Comparison of ENCODE assay signal across 8 mouse cellular contexts in genomic region chr1:133134881-133135280, GRCm38 (mm10). TPM values are rescaled to one million over a fixed set of nuclear protein-coding genes. Genes with fewer than 3 reads are reported as not detected.
A peak's percentile ranks its signal among the peaks of the same experiment; 100 is the strongest.
DNase-seq lines count a peak whose midpoint lies in the region; ATAC-seq and TF ChIP-seq lines count a peak whose summit lies in the region.

No protein-coding gene starts in this region.

- H3K9me3 ChIP-seq in ES-Bruce4 (replicated peaks; ENCODE audit: control insufficient read depth, insufficient read depth, low read length, poor library complexity, severe bottlenecking): no peaks in the 10 kb centered on the region
- no peaks in the 10 kb centered on the region for H3K9me3 ChIP-seq in forebrain, postnatal 0 days (ENCODE audit: low read length)

- H3K36me3 ChIP-seq in ES-Bruce4 (ENCODE audit: control insufficient read depth, insufficient read depth, low read length, poor library complexity, severe bottlenecking) (peaks cover 64% of the 10 kb centered on the region), myocyte (ENCODE audit: control insufficient read depth, insufficient read depth) (peaks cover 57% of the 10 kb centered on the region)
- peaks cover 26% of the 10 kb centered on the region for H3K36me3 ChIP-seq in forebrain, postnatal 0 days (ENCODE audit: insufficient read depth)

- H3K4me2 ChIP-seq in forebrain, postnatal 0 days (ENCODE audit: low read depth): peak overlapping the region; percentile 94
- peak overlapping the region; percentile 96 for H3K4me2 ChIP-seq in myocyte (ENCODE audit: low read depth)

- no peak for TF ChIP-seq POLR2A in ES-Bruce4 (IDR thresholded peaks at IDR 0.05; ENCODE audit: insufficient read depth, low read length)
- TF ChIP-seq POLR2A in myocyte (IDR thresholded peaks at IDR 0.05; ENCODE audit: insufficient read length, low read depth): no peak

- WGBS in forebrain, postnatal 0 days: 31% methylated on average over 4 of the region's 4 CpGs

- peak overlapping the region; percentile 47 for H3K4me3 ChIP-seq in ES-Bruce4 (ENCODE audit: low read depth, low read length)
- peak overlapping the region; percentile 96 for H3K4me3 ChIP-seq in forebrain, postnatal 0 days (ENCODE audit: low read depth, low read length)
- H3K4me3 ChIP-seq in myocyte: peak overlapping the region; percentile 100

- ATAC-seq in forebrain, postnatal 0 days: no peak

- intact Hi-C loops in left cerebral cortex, postnatal 10 days (cut with DNase I): loop anchor here (5.0 kb wide), 1 partner anchor 93 kb away; no protein-coding TSS in a partner anchor

- no peak overlapping the region for H3K27ac ChIP-seq in ES-Bruce4 (ENCODE audit: insufficient read depth, low read length)
- no peak overlapping the region for H3K27ac ChIP-seq in forebrain, postnatal 0 days (ENCODE audit: low read depth, low read length)

- TF ChIP-seq CTCF in ES-Bruce4 (IDR thresholded peaks at IDR 0.05; ENCODE audit: low read depth, low read length): no peak
- TF ChIP-seq CTCF in forebrain, postnatal 0 days (IDR thresholded peaks at IDR 0.05; ENCODE audit: low read depth): no peak

- no peak overlapping the region for H3K9ac ChIP-seq in ES-Bruce4 (ENCODE audit: low read depth, poor library complexity, severe bottlenecking)
- H3K9ac ChIP-seq in forebrain, postnatal 0 days: peak overlapping the region; percentile 39; the same call in 1 of the 2 replicates

- H3K27me3 ChIP-seq in ES-Bruce4 (ENCODE audit: control insufficient read depth, insufficient read depth, low read length, poor library complexity, severe bottlenecking) (no peaks in the 10 kb centered on the region), myocyte (ENCODE audit: control insufficient read depth, insufficient read depth, insufficient read length) (no peaks in the 10 kb centered on the region)
- H3K27me3 ChIP-seq in forebrain, postnatal 0 days (ENCODE audit: insufficient read depth, low read length): no peaks in the 10 kb centered on the region

- peak; percentile 9 to 13 for DNase-seq in cerebellum, postnatal 14 days
- no peak for DNase-seq in cerebellum, postnatal 36 days
- no peak for DNase-seq in forebrain, postnatal 0 days
- DNase-seq in kidney, postnatal 25 days: peak; percentile 24 to 53
- DNase-seq in left cerebral cortex, postnatal 10 days (ENCODE audit: extremely low spot score in 1 of 2, low spot score in 2 of 2): no peak
- no peak for DNase-seq in layer of hippocampus, adult 9-10 months (ENCODE audit: low spot score)

- no peak overlapping the region for H3ac ChIP-seq in myocyte (ENCODE audit: control insufficient read depth, insufficient read length)

- no peaks in the 10 kb centered on the region for H3K4me1 ChIP-seq in ES-Bruce4 (ENCODE audit: control insufficient read depth, insufficient read depth, low read length)
- H3K4me1 ChIP-seq in forebrain, postnatal 0 days (ENCODE audit: insufficient read depth): peaks cover 30% of the 10 kb centered on the region; the same call in 1 of the 2 replicates

- no peak for TF ChIP-seq EP300 in ES-Bruce4 (IDR thresholded peaks at IDR 0.05; ENCODE audit: insufficient read depth, low read depth, low read length)

- peaks cover 81% of the 10 kb centered on the region for H3K79me2 ChIP-seq in myocyte (ENCODE audit: control insufficient read depth, insufficient read depth)

TF ChIP-seq in myocyte, 11 proteins besides CTCF, POLR2A, EP300 and RAD21:
- TF ChIP-seq MYOD1 (IDR thresholded peaks at IDR 0.05; ENCODE audit: control insufficient read depth in 1 of 3, insufficient read length in 2 of 3, low read depth in 2 of 3): no peak
- TF ChIP-seq CEBPB (IDR thresholded peaks at IDR 0.05; ENCODE audit: insufficient read depth, poor library complexity, severe bottlenecking): no peak
- no peak for TF ChIP-seq USF1 (IDR thresholded peaks at IDR 0.05; ENCODE audit: low read depth)
- no peak for TF ChIP-seq POLR2AphosphoS2 (IDR thresholded peaks at IDR 0.05; ENCODE audit: insufficient read length, low read depth)
- TF ChIP-seq SRF (IDR thresholded peaks at IDR 0.05; ENCODE audit: control insufficient read depth, insufficient read length, low read depth): no peak
- TF ChIP-seq MYOG (IDR thresholded peaks at IDR 0.05; ENCODE audit: control insufficient read depth in 1 of 3, insufficient read depth in 1 of 3, insufficient read length in 2 of 3, low read depth in 2 of 3): no peak
- no peak for TF ChIP-seq TCF12 (IDR thresholded peaks at IDR 0.05; ENCODE audit: insufficient read depth, poor library complexity, severe bottlenecking)
- TF ChIP-seq REST (IDR thresholded peaks at IDR 0.05; ENCODE audit: insufficient read depth, insufficient read length): no peak
- TF ChIP-seq TCF3 (IDR thresholded peaks at IDR 0.05; ENCODE audit: insufficient read length, low read depth): no peak
- TF ChIP-seq E2F4 (IDR thresholded peaks at IDR 0.05; ENCODE audit: insufficient read depth): no peak
- no peak for TF ChIP-seq MAX (IDR thresholded peaks at IDR 0.05; ENCODE audit: low read depth)

RNA-seq across cellular contexts. Expression of gene Ppp1r15b, which starts 3.9 kb away (rescaled TPM):
- polyA plus RNA-seq in ES-Bruce4 (2011; ENCODE audit: insufficient read depth, insufficient read length, low read depth, missing spikeins) (59.9 and 68.9 TPM in 2 replicates), myocyte (2012; fragmentation: generic; extraction: Trizol) (30.9 TPM)
- total RNA-seq in forebrain, postnatal 0 days (2014; rRNA removed): 35.0 and 49.5 TPM in 2 replicates
- polyA plus RNA-seq in forebrain, postnatal 0 days (2015; fragmentation: Nextera tagmentation; extraction: Ambion mirVana): 13.9 and 18.7 TPM in 2 replicates
- total RNA-seq in left cerebral cortex, postnatal 10 days (2021): 10 to 100 TPM; 43.6 to 44.1 TPM

RNA-seq across cellular contexts. Expression of gene Plekha6, which starts 29.1 kb away (rescaled TPM):
- 1.3 and 1.9 TPM in 2 replicates for polyA plus RNA-seq in ES-Bruce4 (2011; ENCODE audit: insufficient read depth, insufficient read length, low read depth, missing spikeins)
- total RNA-seq in forebrain, postnatal 0 days (2014; rRNA removed): 23.2 and 28.6 TPM in 2 replicates
- polyA plus RNA-seq in forebrain, postnatal 0 days (2015; fragmentation: Nextera tagmentation; extraction: Ambion mirVana): 3.4 and 5.7 TPM in 2 replicates
- 0.12 TPM for polyA plus RNA-seq in myocyte (2012; fragmentation: generic; extraction: Trizol)
- 10 to 100 TPM; 57.2 to 59.3 TPM for total RNA-seq in left cerebral cortex, postnatal 10 days (2021)

Comparison
In these comparisons a context has a peak if more than half of its experiments do, and no peak if none do; other contexts are left out.
1. DNase-seq: peak in cerebellum, postnatal 14 days (2 of 2) and kidney, postnatal 25 days (2 of 2); none in cerebellum, postnatal 36 days (0 of 2), forebrain, postnatal 0 days (single experiment), left cerebral cortex, postnatal 10 days (0 of 2) and layer of hippocampus, adult 9-10 months (single experiment).
2. H3K4me3 ChIP-seq: peak in every context shown above with its lines; median percentile 100 in myocyte; 96 in forebrain, postnatal 0 days; 47 in ES-Bruce4.